Mouse (Mus musculus) heart, postnatal 36 days (tissue): ENCODE results near the gene Fstl5. TPM values are rescaled to one million over a fixed set of nuclear protein-coding genes. Genes with fewer than 3 reads are reported as not detected.
A peak's percentile ranks its signal among the peaks of the same experiment; 100 is the strongest.
"Not testable (repeated sequence)": the region's sequence is repeated elsewhere in the genome, so short reads cannot be mapped to it uniquely, and the experiment has no call there.

Experiments used
- DNase-seq, 2 experiments: peaks; one replicate each; pipeline ENCODE4 v3.0.0; 2021 to 2022
- intact Hi-C: fragments of 180-260 bp; cut with DNase I; formaldehyde crosslinking; loops from one replicate; pipeline ENCODE4 v1.15.1; 2025
- total RNA-seq, 2 experiments: library from RNA; stranded (reverse); gene quantifications; 2 replicates each; pipeline ENCODE4 v1.2.3; 2021

Gene Fstl5
- total RNA-seq, 2 experiments from 2014 or later: 0.33 TPM; not detected in 1

GRCm38 (mm10) chr3:76468147-76468546, 394.1 kb downstream of the Fstl5 start:
- intact Hi-C loops: no loop called here
- no peak for DNase-seq

GRCm38 (mm10) chr3:76507891-76508290, 433.8 kb downstream of the Fstl5 start:
- DNase-seq: peak in 1 of 2 experiments; percentile 5
- intact Hi-C loops: not testable (repeated sequence)

GRCm38 (mm10) chr3:76508811-76509210, 434.7 kb downstream of the Fstl5 start:
- intact Hi-C loops: no loop called here
- no peak for DNase-seq

GRCm38 (mm10) chr3:76567346-76567745, 493.3 kb downstream of the Fstl5 start:
- no peak for DNase-seq
- intact Hi-C loops: no loop called here

- intact Hi-C loops: no loop called here
Observed at GRCm38 (mm10) chr3:76572478-76572877, 498.4 kb downstream of the Fstl5 start.

GRCm38 (mm10) chr3:76572920-76573541, 499.0 kb downstream of the Fstl5 start:
- intact Hi-C loops: no loop called here
- no peak for DNase-seq

More at GRCm38 (mm10) chr3:76572478-76572877, 498.4 kb downstream of the Fstl5 start:
- no peak for DNase-seq

- no peak for DNase-seq
Observed at GRCm38 (mm10) chr3:76593148-76593547, 519.1 kb downstream of the Fstl5 start.

GRCm38 (mm10) chr3:76620044-76620443, 546.0 kb downstream of the Fstl5 start:
- no peak for DNase-seq
- intact Hi-C loops: no loop called here

More at GRCm38 (mm10) chr3:76593148-76593547, 519.1 kb downstream of the Fstl5 start:
- intact Hi-C loops: no loop called here

- intact Hi-C loops: no loop called here
- DNase-seq: no peak
Observed at GRCm38 (mm10) chr3:76654243-76654642, 580.2 kb downstream of the Fstl5 start.

GRCm38 (mm10) chr3:76670859-76671258, 596.8 kb downstream of the Fstl5 start:
- DNase-seq: no peak
- intact Hi-C loops: no loop called here

- intact Hi-C loops: no loop called here
- DNase-seq: no peak
Observed at GRCm38 (mm10) chr3:76676006-76676405, 601.9 kb downstream of the Fstl5 start.

GRCm38 (mm10) chr3:76679853-76680545, 605.9 kb downstream of the Fstl5 start:
- no peak for DNase-seq
- intact Hi-C loops: no loop called here

- intact Hi-C loops: no loop called here
- no peak for DNase-seq
Observed at GRCm38 (mm10) chr3:76680546-76680883, 606.4 kb downstream of the Fstl5 start.

- DNase-seq: no peak
- intact Hi-C loops: no loop called here
Observed at GRCm38 (mm10) chr3:76697134-76697629, 623.1 kb downstream of the Fstl5 start.

- intact Hi-C loops: no loop called here
Observed at GRCm38 (mm10) chr3:76739221-76739620, 665.2 kb downstream of the Fstl5 start.

More at GRCm38 (mm10) chr3:76739221-76739620, 665.2 kb downstream of the Fstl5 start:
- no peak for DNase-seq

Other genes starting within 250 kb of the Fstl5 start
- 10 to 100 TPM; 19.2 to 19.5 TPM for gene Golim4, start 117.3 kb upstream of the Fstl5 start, total RNA-seq